Mouse (Mus musculus) adrenal gland, postnatal 36 days (tissue): Measurements from ENCODE around the gene Cenpj. TPM values are rescaled to one million over a fixed set of nuclear protein-coding genes. Genes with fewer than 3 reads are reported as not detected.
A peak's percentile ranks its signal among the peaks of the same experiment; 100 is the strongest.

Source experiments
- DNase-seq, 2 experiments: peaks; one replicate each; pipeline ENCODE4 v3.0.0; 2021; ENCODE audit warnings: mixed read lengths in 1 of 2
- total RNA-seq, 2 experiments: library from RNA; stranded (reverse); gene quantifications; 2 replicates each; pipeline ENCODE4 v1.2.3; 2021

Gene Cenpj
- total RNA-seq, 2 experiments from 2014 or later = 7.3 to 9.0 TPM

DNA sequence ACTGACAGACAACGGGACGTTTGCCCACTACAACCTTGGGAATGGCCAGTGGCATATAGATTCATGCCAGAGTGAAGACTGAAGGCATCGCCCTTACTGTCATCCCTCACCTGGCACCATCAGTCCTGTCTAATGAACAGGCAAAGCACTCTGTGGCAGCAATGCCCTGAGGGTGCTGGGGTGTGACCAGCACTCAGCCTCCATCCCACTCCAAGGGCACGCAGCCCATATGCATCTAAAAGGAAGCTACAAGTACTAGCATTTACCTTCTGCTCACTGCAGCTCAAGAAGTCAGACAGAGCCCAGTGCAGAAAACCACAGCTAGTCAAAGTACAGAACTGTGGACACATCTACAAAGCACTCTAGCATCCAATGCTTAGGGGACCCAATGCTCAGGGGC, 29.7 kb downstream of the Cenpj start:
- no peak for DNase-seq

- no peak for DNase-seq
These were observed 30.3 kb downstream of the Cenpj start for GRCm38 (mm10) chr14:56544946-56545345.

- DNase-seq = no peak
These were observed 44.4 kb downstream of the Cenpj start for GRCm38 (mm10) chr14:56530788-56531187.

DNA sequence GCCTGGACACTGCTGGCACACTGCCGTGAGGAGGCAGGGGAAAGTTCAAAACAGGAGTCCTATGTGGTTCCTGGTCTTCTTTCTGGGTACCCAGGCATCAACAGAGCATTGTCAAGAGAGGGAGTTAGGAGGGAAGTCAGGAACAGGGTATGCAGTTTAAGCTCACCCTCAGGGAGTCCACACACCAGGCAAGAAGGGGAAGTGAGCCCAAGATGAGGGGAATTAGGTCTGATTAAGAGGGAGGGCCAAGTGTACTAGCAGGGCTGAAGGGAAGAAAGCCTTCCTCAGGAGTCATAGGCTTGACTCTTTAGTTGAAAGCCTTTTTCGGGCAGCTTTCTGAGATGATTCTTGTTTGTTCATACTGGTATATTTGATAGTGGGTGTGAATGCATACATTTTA, 60.5 kb downstream of the Cenpj start:
- no peak for DNase-seq

- DNase-seq = peak in 1 of 2 experiments; percentile 4
These were observed 63.1 kb downstream of the Cenpj start for GRCm38 (mm10) chr14:56512084-56512483.

- no peak for DNase-seq
These were observed 68.5 kb downstream of the Cenpj start for GRCm38 (mm10) chr14:56506743-56507142.

- DNase-seq = no peak
These were observed 72.8 kb downstream of the Cenpj start for GRCm38 (mm10) chr14:56502407-56502806.

DNA sequence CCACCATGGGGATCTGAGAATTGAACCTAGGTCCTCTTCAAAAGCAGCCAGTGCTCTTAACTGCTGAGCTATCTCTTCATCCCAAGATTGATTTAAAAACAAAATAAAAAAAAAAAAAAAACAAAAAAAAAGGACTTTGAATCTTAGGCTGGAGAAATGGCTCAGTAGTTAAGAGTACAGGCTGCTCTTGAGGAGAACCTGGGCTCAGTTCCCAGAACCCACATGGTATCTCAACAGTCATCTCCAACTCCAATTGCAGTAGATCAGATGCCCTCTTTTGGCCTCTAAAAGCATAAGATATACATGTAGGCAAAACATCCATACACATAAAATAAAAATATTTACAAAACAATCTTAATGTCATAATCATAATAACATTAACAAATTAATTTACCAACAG, 85.4 kb downstream of the Cenpj start:
- DNase-seq = no peak

Other genes starting within 250 kb of the Cenpj start
- gene Atp12a, start 210.4 kb downstream of the Cenpj start, total RNA-seq = not detected
- 1 to 10 TPM in 1 of 2 experiments, under 1 TPM in 1; 0.63 to 1.5 TPM for gene Rnf17, start 172.8 kb downstream of the Cenpj start, total RNA-seq
- gene Parp4, start 194 bp upstream of the Cenpj start, total RNA-seq = 10 to 100 TPM; 32.6 to 39.3 TPM
- gene Mphosph8, start 92.8 kb upstream of the Cenpj start, total RNA-seq = 10 to 100 TPM; 26.5 to 32.3 TPM
- gene Pspc1, start 202.9 kb upstream of the Cenpj start, total RNA-seq = 10 to 100 TPM; 27.4 to 31.8 TPM
- gene Zmym5, start 236.3 kb upstream of the Cenpj start, total RNA-seq = 10 to 100 TPM; 29.7 to 33.9 TPM